Mouse (Mus musculus) lung, postnatal 0 days (tissue): ENCODE measurements around the gene Vangl2.

Experiments
- CTCF ChIP-seq: IDR thresholded peaks from 2 replicates; pipeline ENCODE4 v1.5.1; 2016; ENCODE audit warnings: antibody characterized with exemption, mild to moderate bottlenecking
- EP300 ChIP-seq: IDR thresholded peaks from 2 replicates; pipeline ENCODE4 v1.6.1; 2016; ENCODE audit warnings: antibody characterized with exemption, mild to moderate bottlenecking, control low read depth

DNA sequence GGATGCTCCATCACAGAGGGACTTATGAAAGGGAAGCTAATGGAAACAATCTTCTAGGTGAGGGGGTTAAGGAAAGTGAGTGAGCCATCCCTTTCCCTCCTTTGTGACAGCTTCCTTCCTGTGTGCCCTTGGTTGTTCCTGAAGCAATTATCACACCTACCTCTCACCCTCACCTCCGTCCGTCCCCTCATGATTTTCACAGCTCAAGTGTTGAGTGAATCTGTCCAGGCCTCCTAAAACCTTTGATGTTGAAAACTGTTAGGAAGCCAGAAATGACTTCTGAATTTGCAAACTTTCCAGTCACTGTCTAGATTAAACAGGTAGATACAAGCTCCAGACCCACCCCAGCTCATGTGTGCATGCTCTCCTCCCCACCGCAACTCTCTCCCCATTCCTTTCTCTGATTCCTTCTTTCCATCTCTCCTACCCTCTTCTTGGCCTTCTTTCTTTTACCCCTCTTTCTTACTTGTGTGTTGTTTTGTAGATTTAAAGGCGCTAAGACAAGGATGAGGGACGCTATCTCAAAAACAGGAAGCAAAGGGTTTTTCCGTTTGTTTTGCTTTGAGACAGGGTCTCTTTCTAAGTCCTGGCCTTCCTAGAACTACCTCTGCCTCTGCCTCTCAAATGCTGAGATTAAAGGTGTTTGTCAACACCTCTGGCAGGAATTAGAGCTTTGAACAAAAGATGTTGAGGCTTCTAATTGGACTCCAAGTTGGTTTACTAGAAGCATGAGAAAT lies 62.0 kb downstream of the Vangl2 start:
- TF ChIP-seq CTCF (no peak), EP300 (no peak)
